Mouse (Mus musculus): ENCODE results near the gene Farp1.

DNA sequence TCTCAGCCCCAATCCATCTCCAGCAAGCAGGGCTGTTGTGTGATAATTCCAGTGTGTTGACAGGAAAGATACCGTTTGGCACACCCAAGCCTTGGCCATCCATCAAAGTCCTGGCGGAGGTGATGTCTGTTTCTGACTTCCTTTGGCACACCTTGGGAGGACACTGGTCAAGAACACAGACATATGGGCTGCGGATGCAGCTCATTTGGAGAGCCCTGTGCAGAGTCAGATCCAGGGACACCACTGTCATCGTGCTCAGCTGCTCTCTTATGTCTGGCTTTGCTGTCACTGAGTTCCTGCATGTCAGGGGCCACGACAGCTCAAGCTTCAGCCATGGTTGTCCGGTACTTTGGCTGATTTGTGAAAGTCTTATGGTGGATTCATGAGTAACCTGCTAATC is 12.8 kb downstream of the Farp1 start:
- TF ChIP-seq POLR2A (IDR thresholded peaks at IDR 0.05; ENCODE audit: low read depth, low read length) (no peak), CTCF (IDR thresholded peaks at IDR 0.05; ENCODE audit: extremely low read depth, insufficient read length, insufficient replicate concordance, low read depth, low read length) (no peak)
